Mouse (Mus musculus) CH12.LX (cell line): ENCODE data around the gene Spatc1l. TPM values are rescaled to one million over a fixed set of nuclear protein-coding genes. Genes with fewer than 3 reads are reported as not detected.

Experiments used
- DNase-seq: peaks from one replicate; pipeline ENCODE4 v3.0.0-alpha.2; 2013; ENCODE audit errors: extremely low read depth
- H3K27ac ChIP-seq: 2 replicates; pipeline ENCODE4 v1.5.1; 2012; ENCODE audit warnings: low read depth, mild to moderate bottlenecking, control low read depth, moderate library complexity; ENCODE audit not compliant: insufficient read depth
- H3K27me3 ChIP-seq: replicated peaks from 2 replicates; pipeline ENCODE3; 2012; ENCODE audit warnings: inconsistent platforms
- H3K36me3 ChIP-seq, 2 experiments: replicated peaks in 1 of 2; 2 replicates each; pipeline versions ENCODE3 to v1.6.1; 2012; ENCODE audit warnings: inconsistent platforms in 1 of 2, low read length in 1 of 2, mild to moderate bottlenecking in 1 of 2, mixed read lengths in 1 of 2, moderate library complexity in 1 of 2; ENCODE audit not compliant: control insufficient read depth in 1 of 2, insufficient read depth in 1 of 2
- H3K4me1 ChIP-seq, 2 experiments: 2 replicates each; pipeline ENCODE4 v1.6.1; 2012; ENCODE audit warnings: inconsistent platforms in 1 of 2, moderate library complexity in 1 of 2; ENCODE audit not compliant: insufficient read depth in 2 of 2, control insufficient read depth in 1 of 2
- H3K4me2 ChIP-seq: 2 replicates; pipeline ENCODE4 v1.6.1; 2012; ENCODE audit warnings: low read depth, mild to moderate bottlenecking, control low read depth; ENCODE audit not compliant: poor library complexity, insufficient read depth, severe bottlenecking
- H3K4me3 ChIP-seq, 3 experiments: fragments of 150-350 bp in 1 of 3; sonication (generic) in 1 of 3; replicated peaks in 1 of 3; 2 replicates each; pipeline versions ENCODE3 to v1.5.1; 2011 to 2012; ENCODE audit warnings: low read depth in 2 of 3, low read length in 2 of 3, mild to moderate bottlenecking in 2 of 3, moderate library complexity in 2 of 3, control low read depth in 1 of 3, improper control_type of control experiment in 1 of 3, inconsistent platforms in 1 of 3, mixed read lengths in 1 of 3; ENCODE audit not compliant: poor library complexity in 1 of 3
- H3K79me2 ChIP-seq: replicated peaks from 2 replicates; pipeline ENCODE4 v1.6.1; 2012; ENCODE audit warnings: mild to moderate bottlenecking, moderate library complexity; ENCODE audit not compliant: control insufficient read depth, poor library complexity, insufficient read depth, severe bottlenecking; ENCODE audit errors: extremely low read depth
- H3K9ac ChIP-seq: 2 replicates; pipeline ENCODE4 v1.6.1; 2012; ENCODE audit warnings: low read depth, mild to moderate bottlenecking, control low read depth, moderate library complexity; ENCODE audit not compliant: insufficient read depth
- H3K9me3 ChIP-seq: replicated peaks from 2 replicates; pipeline ENCODE3; 2012; ENCODE audit warnings: low read length, inconsistent platforms, mixed read lengths
- CHD1 ChIP-seq: IDR thresholded peaks from 2 replicates; pipeline ENCODE4 v1.6.1; 2012; ENCODE audit warnings: low read depth, low read length, improper control_type of control experiment, inconsistent platforms
- CHD2 ChIP-seq: IDR thresholded peaks from 2 replicates; pipeline ENCODE4 v1.6.1; 2011; ENCODE audit warnings: low read length, improper control_type of control experiment
- E2F4 ChIP-seq: IDR thresholded peaks from 2 replicates; pipeline ENCODE4 v1.6.1; 2011; ENCODE audit warnings: low read depth, low read length, improper control_type of control experiment; ENCODE audit not compliant: insufficient replicate concordance
- ELF1 ChIP-seq: IDR thresholded peaks from 2 replicates; pipeline ENCODE4 v1.6.1; 2014; ENCODE audit warnings: low read depth, mild to moderate bottlenecking, inconsistent platforms, low read length, improper control_type of control experiment
- EP300 ChIP-seq: IDR thresholded peaks from 2 replicates; pipeline ENCODE4 v1.6.1; 2011; ENCODE audit warnings: low read length, improper control_type of control experiment
- JUN ChIP-seq: IDR thresholded peaks from 2 replicates; pipeline ENCODE4 v1.6.1; 2011; ENCODE audit warnings: low read depth, mild to moderate bottlenecking, low read length, improper control_type of control experiment, moderate library complexity; ENCODE audit not compliant: insufficient read depth
- MAFK ChIP-seq: IDR thresholded peaks from 2 replicates; pipeline ENCODE4 v1.6.1; 2011; ENCODE audit warnings: low read length, improper control_type of control experiment; ENCODE audit not compliant: insufficient replicate concordance
- MAX ChIP-seq: IDR thresholded peaks from 2 replicates; pipeline ENCODE4 v1.6.1; 2011; ENCODE audit warnings: low read length, improper control_type of control experiment
- MAZ ChIP-seq: IDR thresholded peaks from 2 replicates; pipeline ENCODE4 v1.6.1; 2012; ENCODE audit warnings: low read depth, mild to moderate bottlenecking, inconsistent platforms, low read length, improper control_type of control experiment, moderate library complexity
- MEF2A ChIP-seq: IDR thresholded peaks from 2 replicates; pipeline ENCODE4 v1.6.1; 2014; ENCODE audit warnings: low read depth, mild to moderate bottlenecking, inconsistent platforms, low read length, improper control_type of control experiment, borderline replicate concordance
- NELFE ChIP-seq: IDR thresholded peaks from 2 replicates; pipeline ENCODE4 v1.6.1; 2011; ENCODE audit warnings: low read depth, low read length, improper control_type of control experiment
- NRF1 ChIP-seq: IDR thresholded peaks from 2 replicates; pipeline ENCODE4 v1.6.1; 2014; ENCODE audit warnings: low read depth, mild to moderate bottlenecking, inconsistent platforms, low read length, improper control_type of control experiment, moderate library complexity
- PAX5 ChIP-seq: IDR thresholded peaks from 2 replicates; pipeline ENCODE4 v1.6.1; 2012; ENCODE audit warnings: low read length, inconsistent platforms, mixed read lengths
- POLR2AphosphoS2 ChIP-seq: IDR thresholded peaks from 2 replicates; pipeline ENCODE4 v1.6.1; 2011; ENCODE audit warnings: low read depth, low read length, improper control_type of control experiment
- SIN3A ChIP-seq: IDR thresholded peaks from 2 replicates; pipeline ENCODE4 v1.6.1; 2012; ENCODE audit warnings: low read length, improper control_type of control experiment, inconsistent platforms
- SMC3 ChIP-seq: IDR thresholded peaks from 2 replicates; pipeline ENCODE4 v1.6.1; 2011; ENCODE audit warnings: low read depth, low read length, improper control_type of control experiment
- UBTF ChIP-seq: IDR thresholded peaks from 2 replicates; pipeline ENCODE4 v1.6.1; 2012; ENCODE audit warnings: low read depth, mild to moderate bottlenecking, inconsistent platforms, low read length, improper control_type of control experiment, moderate library complexity
- USF1 ChIP-seq: IDR thresholded peaks from 2 replicates; pipeline ENCODE4 v1.6.1; 2014; ENCODE audit warnings: low read depth, mild to moderate bottlenecking, inconsistent platforms, low read length, improper control_type of control experiment
- ZC3H11A ChIP-seq: IDR thresholded peaks from 2 replicates; pipeline ENCODE4 v1.6.1; 2012; ENCODE audit warnings: low read depth, mild to moderate bottlenecking, inconsistent platforms, low read length, improper control_type of control experiment
- ZKSCAN1 ChIP-seq: IDR thresholded peaks from 2 replicates; pipeline ENCODE4 v1.6.1; 2012; ENCODE audit warnings: low read depth, inconsistent platforms, low read length, improper control_type of control experiment, borderline replicate concordance
- ZMIZ1 ChIP-seq: IDR thresholded peaks from 2 replicates; pipeline ENCODE4 v1.6.1; 2012; ENCODE audit warnings: low read depth, mild to moderate bottlenecking, inconsistent platforms, low read length, improper control_type of control experiment
- ZNF384 ChIP-seq: IDR thresholded peaks from 2 replicates; pipeline ENCODE4 v1.6.1; 2012; ENCODE audit warnings: low read depth, low read length, improper control_type of control experiment, inconsistent platforms
- dilution Hi-C: fragments of 300-500 bp; cut with MboI; formaldehyde crosslinking; loops from 2 replicates; pipeline ENCODE4 v1.14.3; 2020; ENCODE audit warnings: low sequenced_read_pairs; ENCODE audit not compliant: extremely low pct_unique_long_range_greater_than_20kb, extremely low pct_ligation_motif_present
- in situ Hi-C: fragments of 300-500 bp; cut with MboI; formaldehyde crosslinking; loops from 3 replicates; pipeline ENCODE4 v1.14.3; 2019; ENCODE audit warnings: low sequenced_read_pairs, low pct_ligation_motif_present, low pct_unique_long_range_greater_than_20kb, mixed read lengths
- polyA plus RNA-seq: library from polyadenylated mRNA; unstranded; fragments of >175 nt; gene quantifications from 2 replicates; pipeline ENCODE4 v1.2.1, GENCODE M21; 2012; ENCODE audit warnings: low read depth; ENCODE audit not compliant: insufficient read length
- total RNA-seq, 2 experiments: library from RNA; depleted of rRNA; stranded (reverse); fragments of 300-350 nt in 1 of 2; fragments of >200 nt in 1 of 2; gene quantifications; 2 replicates each; pipeline ENCODE4 v1.2.3; 2012 to 2014

Spatc1l gene
- total and polyA plus RNA-seq, 3 experiments: 0.17 TPM; not detected in 2

GRCm38 (mm10) chr10:76602690-76603089, 40.6 kb downstream of the Spatc1l start:
- TF ChIP-seq CHD1: no peak
- TF ChIP-seq ZC3H11A: no peak
- TF ChIP-seq PAX5: no peak
- no peak for TF ChIP-seq USF1
- TF ChIP-seq NRF1: no peak
- TF ChIP-seq ZKSCAN1: no peak
- TF ChIP-seq SMC3: no peak
- no peak for TF ChIP-seq MAZ
- TF ChIP-seq SIN3A: no peak
- no peak for TF ChIP-seq MEF2A
- TF ChIP-seq JUN: no peak
- no peak for TF ChIP-seq MAX
- TF ChIP-seq ZNF384: no peak
- TF ChIP-seq NELFE: no peak
- no peak for TF ChIP-seq ZMIZ1
- no peak for TF ChIP-seq MAFK
- TF ChIP-seq UBTF: no peak
- no peak for TF ChIP-seq POLR2AphosphoS2
- Histone ChIP-seq H3K79me2 (no peaks in the 10 kb centered on the region), H3K4me3 (no peak overlapping the region), H3K9me3 (no peaks in the 10 kb centered on the region), H3K4me2 (no peak overlapping the region), H3K9ac (no peak overlapping the region), H3K36me3 (no peaks in the 10 kb centered on the region), H3K4me1 (no peaks in the 10 kb centered on the region), H3K27ac (no peak overlapping the region), H3K27me3 (peaks cover 95% of the 10 kb centered on the region)
- dilution Hi-C loops (no loop called here), in situ Hi-C loops (no loop called here)
- no peak for DNase-seq

GRCm38 (mm10) chr10:76612473-76612872, 50.4 kb downstream of the Spatc1l start:
- Histone ChIP-seq H3K36me3 (no peaks in the 10 kb centered on the region), H3K4me3 (no peak overlapping the region), H3K79me2 (no peaks in the 10 kb centered on the region), H3K27ac (no peak overlapping the region), H3K9ac (no peak overlapping the region), H3K9me3 (no peaks in the 10 kb centered on the region), H3K27me3 (peaks cover 86% of the 10 kb centered on the region), H3K4me2 (no peak overlapping the region), H3K4me1 (peaks cover 0 to 2% of the 10 kb centered on the region in 2 experiments; a peak in 1 of 4 replicates)
- TF ChIP-seq CHD2 (no peak), CHD1 (no peak), EP300 (no peak), E2F4 (no peak), ELF1 (no peak), ZC3H11A (no peak), ZMIZ1 (no peak), USF1 (no peak), ZNF384 (no peak), MEF2A (no peak)
- no peak for DNase-seq
- dilution Hi-C loops: no loop called here
- in situ Hi-C loops: no loop called here

Other genes with a start within 250 kb of the Spatc1l start
- gene Dip2a, start 217.0 kb upstream of the Spatc1l start, total RNA-seq (2012; rRNA removed): 1.4 and 2.4 TPM in 2 replicates
- gene Dip2a, start 217.0 kb upstream of the Spatc1l start, total RNA-seq (2014; rRNA removed): 0.73 and 0.97 TPM in 2 replicates
- 1.5 TPM in 2 replicates for gene Dip2a, start 217.0 kb upstream of the Spatc1l start, polyA plus RNA-seq
- gene AC141477.1, start 121.8 kb upstream of the Spatc1l start, total RNA-seq (2012; rRNA removed): not detected in 2 replicates
- not detected in 2 replicates for gene AC141477.1, start 121.8 kb upstream of the Spatc1l start, total RNA-seq (2014; rRNA removed)
- 3.5 TPM in 1 of 2 replicates, not detected in the other for gene AC141477.1, start 121.8 kb upstream of the Spatc1l start, polyA plus RNA-seq
- 28.7 and 29.1 TPM in 2 replicates for gene Pcnt, start 119.5 kb upstream of the Spatc1l start, total RNA-seq (2012; rRNA removed)
- gene Pcnt, start 119.5 kb upstream of the Spatc1l start, total RNA-seq (2014; rRNA removed): 22.2 and 24.6 TPM in 2 replicates
- gene Pcnt, start 119.5 kb upstream of the Spatc1l start, polyA plus RNA-seq: 30.2 and 30.6 TPM in 2 replicates
- gene 2610028H24Rik, start 113.2 kb upstream of the Spatc1l start, total RNA-seq (2012; rRNA removed): 0.25 and 0.42 TPM in 2 replicates
- not detected in 2 replicates for gene 2610028H24Rik, start 113.2 kb upstream of the Spatc1l start, total RNA-seq (2014; rRNA removed)
- gene 2610028H24Rik, start 113.2 kb upstream of the Spatc1l start, polyA plus RNA-seq: not detected in 2 replicates
- 34.2 and 40.4 TPM in 2 replicates for gene Mcm3ap, start 93.3 kb upstream of the Spatc1l start, total RNA-seq (2012; rRNA removed)
- gene Mcm3ap, start 93.3 kb upstream of the Spatc1l start, total RNA-seq (2014; rRNA removed): 26.4 and 26.9 TPM in 2 replicates
- gene Mcm3ap, start 93.3 kb upstream of the Spatc1l start, polyA plus RNA-seq: 47.8 and 51.1 TPM in 2 replicates
- 4.3 and 4.4 TPM in 2 replicates for gene Ybey, start 93.2 kb upstream of the Spatc1l start, total RNA-seq (2012; rRNA removed)
- gene Ybey, start 93.2 kb upstream of the Spatc1l start, total RNA-seq (2014; rRNA removed): 5.2 TPM in 2 replicates
- 2.0 and 3.0 TPM in 2 replicates for gene Ybey, start 93.2 kb upstream of the Spatc1l start, polyA plus RNA-seq
- 28.8 and 38.4 TPM in 2 replicates for gene Lss, start 30.7 kb upstream of the Spatc1l start, total RNA-seq (2012; rRNA removed)
- gene Lss, start 30.7 kb upstream of the Spatc1l start, total RNA-seq (2014; rRNA removed): 60.8 and 89.6 TPM in 2 replicates
- gene Lss, start 30.7 kb upstream of the Spatc1l start, polyA plus RNA-seq: 37.7 and 53.3 TPM in 2 replicates
- not detected in 2 replicates for gene Ftcd, start 13.4 kb downstream of the Spatc1l start, total RNA-seq (2012; rRNA removed)
- not detected in 2 replicates for gene Ftcd, start 13.4 kb downstream of the Spatc1l start, total RNA-seq (2014; rRNA removed)
- gene Ftcd, start 13.4 kb downstream of the Spatc1l start, polyA plus RNA-seq: not detected in 2 replicates
- not detected in 2 replicates for gene Col6a2, start 61.4 kb downstream of the Spatc1l start, total RNA-seq (2012; rRNA removed)
- gene Col6a2, start 61.4 kb downstream of the Spatc1l start, total RNA-seq (2014; rRNA removed): not detected in 2 replicates
- not detected in 2 replicates for gene Col6a2, start 61.4 kb downstream of the Spatc1l start, polyA plus RNA-seq
- 0.04 and 0.21 TPM in 2 replicates for gene Col6a1, start 163.9 kb downstream of the Spatc1l start, total RNA-seq (2012; rRNA removed)
- gene Col6a1, start 163.9 kb downstream of the Spatc1l start, total RNA-seq (2014; rRNA removed): not detected in 2 replicates
- not detected in 2 replicates for gene Col6a1, start 163.9 kb downstream of the Spatc1l start, polyA plus RNA-seq